Mouse (Mus musculus): ENCODE data around the gene Timm22.

DNA sequence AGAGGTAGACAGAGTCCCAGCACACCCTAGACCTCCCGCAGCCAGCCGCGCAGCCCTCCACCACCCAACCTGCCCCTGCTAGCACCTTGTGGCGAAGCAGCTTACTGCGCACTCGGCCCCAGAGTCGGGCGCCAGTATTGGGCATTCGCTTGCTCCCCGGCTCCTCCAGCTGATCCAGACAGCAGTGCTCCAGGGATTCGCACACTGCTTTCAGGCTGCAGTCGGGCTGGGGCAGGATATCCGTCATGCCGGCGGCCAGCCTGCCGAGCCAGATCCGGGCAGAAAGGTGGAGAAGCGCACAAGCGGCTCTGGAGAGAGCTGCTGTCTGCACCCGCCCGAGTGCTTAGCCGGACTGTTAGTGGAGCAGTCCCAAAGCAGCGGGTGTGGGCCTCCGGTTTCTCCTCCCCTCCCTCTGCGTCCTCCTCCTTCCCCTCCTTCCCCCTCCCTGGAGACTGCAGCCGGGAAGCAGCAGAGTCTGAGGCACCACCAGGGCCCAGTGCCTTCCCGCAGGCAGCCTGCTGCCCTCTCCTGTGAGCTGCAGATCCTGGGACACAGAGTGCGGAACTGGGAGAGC is 30.2 kb downstream of the Timm22 start:
- no peak for TF ChIP-seq CTCF (conservative IDR thresholded peaks at IDR 0.05; ENCODE audit: insufficient read depth, insufficient read length, low read depth, low read length)
- peak; percentile 46 for TF ChIP-seq POLR2A (IDR thresholded peaks at IDR 0.05; ENCODE audit: low read depth, low read length)

Measured in kidney, adult 2 months (tissue).